In genomic region chr7:79285408-79285807, GRCm38 (mm10) we compare ENCODE assay signal across 12 mouse cellular contexts. TPM values are rescaled to one million over a fixed set of nuclear protein-coding genes. Genes with fewer than 3 reads are reported as not detected.
DNase-seq lines count a peak whose midpoint lies in the region; ATAC-seq and TF ChIP-seq lines count a peak whose summit lies in the region.
"Had no signal": no experiment of that assay in that cellular context is flagged by ENCODE, and none has a peak within 500 bp of the region (broad histone marks: within the 10 kb centered on the region; RNA-seq: fewer than 3 reads in every experiment).

No protein-coding gene starts in this region.

- no peak overlapping the region for H3K4me3 ChIP-seq in lung, adult 2 months (replicated peaks; ENCODE audit: extremely low read depth, low read depth, low read length)
- H3K4me3 ChIP-seq in lung, embryonic 15.5 days = no peak overlapping the region
- H3K4me3 ChIP-seq: heart, embryonic 15.5 days; hindbrain, embryonic 13.5 days had no signal

- peaks cover 44% of the 10 kb centered on the region for H3K4me1 ChIP-seq in lung, adult 2 months (ENCODE audit: control insufficient read depth, insufficient read depth, low read length)
- peaks cover 56% of the 10 kb centered on the region for H3K4me1 ChIP-seq in lung, embryonic 15.5 days

- DNase-seq in adrenal gland, adult 2 months = peak; percentile 81
- no peak for DNase-seq in adrenal gland, postnatal 4 days (ENCODE audit: low spot score in 2 of 2)
- peak; percentile 70 to 84 for DNase-seq in lung, adult 18-20 months
- DNase-seq in lung, adult 2 months = no peak
- no peak for DNase-seq in thymus, postnatal 25 days
- no peak for DNase-seq in gastrocnemius, postnatal 14 days
- no peak for DNase-seq in kidney, adult 9 months
- DNase-seq: kidney, adult 18-20 months had no signal

- 39% methylated on average over 13 of the region's 13 CpGs for WGBS in lung, adult 2 months
- 62% methylated on average over 13 of the region's 13 CpGs for WGBS in lung, embryonic 15.5 days

- no peaks in the 10 kb centered on the region for H3K27me3 ChIP-seq in lung, embryonic 15.5 days
- H3K27me3 ChIP-seq: heart, embryonic 15.5 days; hindbrain, embryonic 13.5 days; megakaryocyte, embryonic 14.5 days had no signal

- intact Hi-C loops in gastrocnemius, postnatal 14 days (cut with DNase I; ENCODE audit: low total_unique reads) = no loop called here

- H3K9ac ChIP-seq in lung, embryonic 15.5 days = no peak overlapping the region
- H3K9ac ChIP-seq: heart, embryonic 15.5 days; hindbrain, embryonic 13.5 days had no signal

- H3K36me3 ChIP-seq in lung, embryonic 15.5 days = no peaks in the 10 kb centered on the region
- H3K36me3 ChIP-seq: heart, embryonic 15.5 days had no signal

- no peak for TF ChIP-seq CTCF in lung, adult 2 months (IDR thresholded peaks at IDR 0.05; ENCODE audit: insufficient read depth, low read length)

- H3K27ac ChIP-seq in lung, embryonic 15.5 days = peak overlapping the region; percentile 31
- H3K27ac ChIP-seq: heart, embryonic 15.5 days; hindbrain, embryonic 13.5 days had no signal

- TF ChIP-seq POLR2A in lung, adult 2 months (IDR thresholded peaks at IDR 0.05; ENCODE audit: borderline replicate concordance, extremely low read depth, low read depth, low read length) = no peak

- no peak overlapping the region for H3K4me2 ChIP-seq in lung, embryonic 15.5 days
- H3K4me2 ChIP-seq: heart, embryonic 15.5 days; hindbrain, embryonic 13.5 days had no signal

- ATAC-seq in lung, embryonic 15.5 days (ENCODE audit: borderline replicate concordance, extremely low read depth, low FRiP score, low TSS enrichment) = no peak

- no peaks in the 10 kb centered on the region for H3K9me3 ChIP-seq in lung, embryonic 15.5 days
- H3K9me3 ChIP-seq: heart, embryonic 15.5 days; hindbrain, embryonic 13.5 days; megakaryocyte, embryonic 14.5 days had no signal

RNA-seq across cellular contexts. Expression of gene Abhd2, which starts 12.4 kb away (rescaled TPM):
- total RNA-seq in adrenal gland, adult 2 months (2021) = 1,000 to 10,000 TPM; 1,164 to 1,465 TPM
- 187 and 262 TPM in 2 replicates for polyA plus RNA-seq in adrenal gland, adult 2 months (2012; rRNA removed)
- total RNA-seq in adrenal gland, postnatal 4 days (2021) = 100 to 1,000 TPM; 382 to 406 TPM
- 53.1 and 64.0 TPM in 2 replicates for polyA plus RNA-seq in lung, adult 2 months (2012; rRNA removed)
- polyA plus RNA-seq in lung, embryonic 15.5 days (2015; fragmentation: Nextera tagmentation; extraction: Ambion mirVana) = 16.5 and 17.1 TPM in 2 replicates
- total RNA-seq in gastrocnemius, postnatal 14 days (2021) = 10 to 100 TPM in 1 of 2 experiments, 1 to 10 TPM in 1; 8.7 to 11.7 TPM

Comparison
In these comparisons a context has a peak if more than half of its experiments do, and no peak if none do; other contexts are left out.
1. DNase-seq: peak in adrenal gland, adult 2 months (single experiment) and lung, adult 18-20 months (2 of 2); none in adrenal gland, postnatal 4 days (0 of 2), lung, adult 2 months (single experiment), thymus, postnatal 25 days (single experiment), gastrocnemius, postnatal 14 days (single experiment) and kidney, adult 9 months (single experiment).
2. RNA of gene Abhd2, which starts 12.4 kb away (total RNA-seq): 1,164 to 1,465 TPM in adrenal gland, adult 2 months and 382 to 406 TPM in adrenal gland, postnatal 4 days; 8.7 to 11.7 TPM in gastrocnemius, postnatal 14 days; every median in the first group is over 10 times any median in the second.